Mouse (Mus musculus): ENCODE results near the gene Tmem221. TPM values are rescaled to one million over a fixed set of nuclear protein-coding genes. Genes with fewer than 3 reads are reported as not detected.

Tmem221 gene
- 1 to 10 TPM in 1 of 2 experiments, under 1 TPM in 1; 0.83 to 1.7 TPM for total RNA-seq (2023)

GRCm38 (mm10) chr8:71558071-71558957, at the start of gene Tmem221:
Gene Tmem221 (minus strand): TSS chr8:71558871.

GRCm38 (mm10) chr8:71597451-71597850, 38.8 kb upstream of the Tmem221 start, which contains the start of gene Fam129c:
Gene Fam129c (plus strand): TSS chr8:71597648.

GRCm38 (mm10) chr8:71591471-71592373, 33.1 kb upstream of the Tmem221 start, which contains the start of gene Pgls:
Gene Pgls (plus strand): TSS chr8:71592176.

GRCm38 (mm10) chr8:71568387-71568937, 9.8 kb upstream of the Tmem221 start, which contains the start of gene Slc27a1:
Gene Slc27a1 (plus strand): TSS chr8:71568882.

GRCm38 (mm10) chr8:71566501-71566900, 7.8 kb upstream of the Tmem221 start, which contains the start of gene Nxnl1:
Gene Nxnl1 (minus strand): TSS chr8:71566601.

GRCm38 (mm10) chr8:71542632-71543343, 15.9 kb downstream of the Tmem221 start, which contains the start of gene Mvb12a:
Gene Mvb12a (plus strand): TSS chr8:71542922.

GRCm38 (mm10) chr8:71537028-71537867, 21.4 kb downstream of the Tmem221 start, which contains the start of gene Bst2:
Gene Bst2 (minus strand): TSS chr8:71537456.

GRCm38 (mm10) chr8:71525226-71526050, 33.2 kb downstream of the Tmem221 start, which contains the start of gene Ccdc194:
Gene Ccdc194 (minus strand): TSS chr8:71525711.

GRCm38 (mm10) chr8:71511644-71512043, 47.0 kb downstream of the Tmem221 start, which contains the start of gene Plvap:
Gene Plvap (minus strand): TSS chr8:71511752.

Other genes starting within 250 kb of the Tmem221 start
- gene Use1, start 192.0 kb downstream of the Tmem221 start, total RNA-seq (2023): 100 to 1,000 TPM; 267 to 299 TPM
- 10 to 100 TPM; 19.9 to 21.2 TPM for gene Ocel1, start 187.6 kb downstream of the Tmem221 start, total RNA-seq (2023)
- gene Nr2f6, start 176.9 kb downstream of the Tmem221 start, total RNA-seq (2023): 1 to 10 TPM; 7.7 to 9.2 TPM
- gene Ushbp1, start 163.1 kb downstream of the Tmem221 start, total RNA-seq (2023): not detected
- gene Babam1, start 162.0 kb downstream of the Tmem221 start, total RNA-seq (2023): 100 to 1,000 TPM; 122 to 127 TPM
- gene Ankle1, start 152.9 kb downstream of the Tmem221 start, total RNA-seq (2023): 1 to 10 TPM; 1.5 to 1.8 TPM
- gene Abhd8, start 95.2 kb downstream of the Tmem221 start, total RNA-seq (2023): 10 to 100 TPM; 94.0 to 94.4 TPM
- 10 to 100 TPM; 40.3 to 40.8 TPM for gene Mrpl34, start 93.9 kb downstream of the Tmem221 start, total RNA-seq (2023)
- 100 to 1,000 TPM; 109 to 112 TPM for gene Dda1, start 89.7 kb downstream of the Tmem221 start, total RNA-seq (2023)
- gene Ano8, start 72.9 kb downstream of the Tmem221 start, total RNA-seq (2023): 10 to 100 TPM; 22.9 to 29.4 TPM
- 10 to 100 TPM; 18.6 to 23.0 TPM for gene Gtpbp3, start 70.8 kb downstream of the Tmem221 start, total RNA-seq (2023)
- gene Plvap, start 47.1 kb downstream of the Tmem221 start, total RNA-seq (2023): not detected
- gene Ccdc194, start 33.2 kb downstream of the Tmem221 start, total RNA-seq (2023): not detected
- gene Bst2, start 21.4 kb downstream of the Tmem221 start, total RNA-seq (2023): 10 to 100 TPM; 57.3 to 79.1 TPM
- gene Mvb12a, start 15.9 kb downstream of the Tmem221 start, total RNA-seq (2023): 10 to 100 TPM; 29.8 to 42.6 TPM
- not detected for gene Nxnl1, start 7.7 kb upstream of the Tmem221 start, total RNA-seq (2023)
- 1 to 10 TPM; 4.8 to 5.7 TPM for gene Slc27a1, start 10.0 kb upstream of the Tmem221 start, total RNA-seq (2023)
- 10 to 100 TPM; 56.5 to 58.1 TPM for gene Pgls, start 33.3 kb upstream of the Tmem221 start, total RNA-seq (2023)
- gene Fam129c, start 38.8 kb upstream of the Tmem221 start, total RNA-seq (2023): 1 to 10 TPM; 2.4 to 7.0 TPM
- gene Colgalt1, start 52.1 kb upstream of the Tmem221 start, total RNA-seq (2023): 10 to 100 TPM; 47.7 to 51.6 TPM
- under 1 TPM; 0.64 to 0.95 TPM for gene Unc13a, start 112.9 kb upstream of the Tmem221 start, total RNA-seq (2023)
- gene Jak3, start 117.4 kb upstream of the Tmem221 start, total RNA-seq (2023): 100 to 1,000 TPM; 103 to 113 TPM
- gene Insl3, start 130.3 kb upstream of the Tmem221 start, total RNA-seq (2023): 10 to 100 TPM; 59.1 to 70.3 TPM
- under 1 TPM; 0.64 to 0.89 TPM for gene B3gnt3, start 142.9 kb upstream of the Tmem221 start, total RNA-seq (2023)
- gene Fcho1, start 166.8 kb upstream of the Tmem221 start, total RNA-seq (2023): 100 to 1,000 TPM; 134 to 136 TPM